Mouse (Mus musculus) embryonic facial prominence, embryonic 14.5 days (tissue): ENCODE measurements at regions not wholly inside any gene's neighbourhood (a gene's known extent, or its start where the extent isn't known, plus 50 kb on each side); places are given as distances from the start of the nearest gene placed in this dataset.

Source experiments
- ATAC-seq: fragments of 200-750 bp; cut with Nextera tagmentation; 2 replicates; pipeline ENCODE4 v1.8.0; 2017; ENCODE audit warnings: low read depth, moderate number of reproducible peaks, moderate TSS enrichment
- DNase-seq: peaks from one replicate; pipeline ENCODE4 v3.0.0-alpha.2; 2015; ENCODE audit warnings: low spot score
- H3K27ac ChIP-seq: fragments of 300-500 bp; sonication (generic); replicated peaks from 2 replicates; pipeline ENCODE4 v1.5.1; 2014; ENCODE audit warnings: low read depth, mild to moderate bottlenecking, low read length, moderate library complexity
- H3K27me3 ChIP-seq: fragments of 300-500 bp; sonication (generic); replicated peaks from 2 replicates; pipeline ENCODE4 v1.6.1; 2014; ENCODE audit warnings: low read length; ENCODE audit not compliant: control insufficient read depth, insufficient read depth
- H3K36me3 ChIP-seq: fragments of 300-500 bp; sonication (generic); 2 replicates; pipeline ENCODE4 v1.6.1; 2014; ENCODE audit warnings: low read length, mixed read lengths; ENCODE audit not compliant: control insufficient read depth, insufficient read depth
- H3K4me1 ChIP-seq: fragments of 300-500 bp; sonication (generic); 2 replicates; pipeline ENCODE4 v1.6.1; 2014; ENCODE audit warnings: antibody characterized with exemption, low read length; ENCODE audit not compliant: control insufficient read depth, insufficient read depth
- H3K4me2 ChIP-seq: fragments of 300-500 bp; sonication (generic); 2 replicates; pipeline ENCODE4 v1.6.1; 2014; ENCODE audit warnings: low read depth, mild to moderate bottlenecking, low read length, moderate library complexity, mixed read lengths
- H3K4me3 ChIP-seq: fragments of 300-500 bp; sonication (generic); 2 replicates; pipeline ENCODE4 v1.5.1; 2014; ENCODE audit warnings: low read depth, mild to moderate bottlenecking, low read length
- H3K9ac ChIP-seq: fragments of 300-500 bp; sonication (generic); 2 replicates; pipeline ENCODE4 v1.6.1; 2014; ENCODE audit warnings: low read depth, mild to moderate bottlenecking, low read length, moderate library complexity, mixed read lengths
- H3K9me3 ChIP-seq: fragments of 300-500 bp; sonication (generic); 2 replicates; pipeline ENCODE4 v1.6.1; 2016; ENCODE audit warnings: low read length; ENCODE audit not compliant: control insufficient read depth
- WGBS: fragments of 180-500 bp; shearing (Covaris S2); extraction: QIAGEN DNeasy Blood & Tissue Kit; methylation state at CpG from one replicate; pipeline ENCODE4 v1.1.7; 2014; 5-methylcytosine and 5-hydroxymethylcytosine counted together

- no peak overlapping the region for H3K4me2 ChIP-seq
- DNase-seq (no peak), ATAC-seq (no peak)
- no peak overlapping the region for H3K4me3 ChIP-seq
- H3K4me1 ChIP-seq, result no peaks in the 10 kb centered on the region
- no peaks in the 10 kb centered on the region for H3K9me3 ChIP-seq
- H3K27me3 ChIP-seq, result no peaks in the 10 kb centered on the region
- H3K36me3 ChIP-seq, result no peaks in the 10 kb centered on the region
- H3K9ac ChIP-seq, result no peak overlapping the region
- 79% methylated on average over 8 of the region's 8 CpGs for WGBS
- no peak overlapping the region for H3K27ac ChIP-seq
Observed at GRCm38 (mm10) chr14:45850588-45850987, 192.6 kb upstream of the Ddhd1 start.

- Histone ChIP-seq H3K9me3 (no peaks in the 10 kb centered on the region), H3K27me3 (peaks cover 5% of the 10 kb centered on the region), H3K4me3 (no peak overlapping the region), H3K9ac (no peak overlapping the region), H3K4me1 (no peaks in the 10 kb centered on the region), H3K36me3 (no peaks in the 10 kb centered on the region), H3K27ac (no peak overlapping the region), H3K4me2 (peak overlapping the region; percentile 23; the same call in 1 of the 2 replicates)
- no peak for ATAC-seq
- DNase-seq, result peak; percentile 67
- WGBS, result 11% methylated on average over 9 of the region's 9 CpGs
Observed at GRCm38 (mm10) chr14:45878428-45878827, 220.5 kb upstream of the Ddhd1 start.

GRCm38 (mm10) chr14:45920783-45921182, 262.8 kb upstream of the Ddhd1 start:
- Histone ChIP-seq H3K27me3 (no peaks in the 10 kb centered on the region), H3K4me2 (no peak overlapping the region), H3K4me3 (no peak overlapping the region), H3K36me3 (no peaks in the 10 kb centered on the region), H3K9ac (no peak overlapping the region), H3K4me1 (peaks cover 12% of the 10 kb centered on the region; the same call in 1 of the 2 replicates), H3K27ac (no peak overlapping the region), H3K9me3 (no peaks in the 10 kb centered on the region)
- 12% methylated on average over 6 of the region's 6 CpGs for WGBS
- DNase-seq, result peak; percentile 62
- ATAC-seq, result peak; percentile 33; the same call in 1 of the 2 replicates

- WGBS, result 46% methylated on average over 2 of the region's 2 CpGs
- no peaks in the 10 kb centered on the region for H3K36me3 ChIP-seq
- ATAC-seq (no peak), DNase-seq (no peak)
- no peaks in the 10 kb centered on the region for H3K9me3 ChIP-seq
- H3K4me3 ChIP-seq, result no peak overlapping the region
- H3K9ac ChIP-seq, result no peak overlapping the region
- no peaks in the 10 kb centered on the region for H3K27me3 ChIP-seq
- no peak overlapping the region for H3K4me2 ChIP-seq
- no peaks in the 10 kb centered on the region; the same call in 1 of the 2 replicates for H3K4me1 ChIP-seq
- H3K27ac ChIP-seq, result no peak overlapping the region
Observed at GRCm38 (mm10) chr14:45943581-45943980, 285.6 kb upstream of the Ddhd1 start.

- no peak for DNase-seq
- H3K27me3 ChIP-seq, result no peaks in the 10 kb centered on the region
- WGBS, result 68% methylated on average over 5 of the region's 5 CpGs
- ATAC-seq, result no peak
- H3K9ac ChIP-seq, result no peak overlapping the region
- no peak overlapping the region for H3K4me3 ChIP-seq
- H3K36me3 ChIP-seq, result no peaks in the 10 kb centered on the region
- no peaks in the 10 kb centered on the region for H3K9me3 ChIP-seq
- H3K4me2 ChIP-seq, result no peak overlapping the region
- no peak overlapping the region for H3K27ac ChIP-seq
- no peaks in the 10 kb centered on the region; the same call in 1 of the 2 replicates for H3K4me1 ChIP-seq
Observed at GRCm38 (mm10) chr14:45944101-45944500, 286.2 kb upstream of the Ddhd1 start.

GRCm38 (mm10) chr14:45944506-45944905, 286.6 kb upstream of the Ddhd1 start:
- Histone ChIP-seq H3K4me2 (no peak overlapping the region), H3K36me3 (no peaks in the 10 kb centered on the region), H3K27me3 (no peaks in the 10 kb centered on the region), H3K4me1 (no peaks in the 10 kb centered on the region; the same call in 1 of the 2 replicates), H3K9ac (no peak overlapping the region), H3K9me3 (no peaks in the 10 kb centered on the region), H3K27ac (no peak overlapping the region), H3K4me3 (no peak overlapping the region)
- ATAC-seq (no peak), DNase-seq (no peak)
- 27% methylated on average over 8 of the region's 8 CpGs for WGBS

GRCm38 (mm10) chr14:45956624-45957023, 298.7 kb upstream of the Ddhd1 start:
- no peak for ATAC-seq
- no peak overlapping the region for H3K9ac ChIP-seq
- H3K36me3 ChIP-seq, result no peaks in the 10 kb centered on the region
- no peak for DNase-seq
- no peak overlapping the region for H3K4me2 ChIP-seq
- H3K4me1 ChIP-seq, result no peaks in the 10 kb centered on the region
- H3K27ac ChIP-seq, result no peak overlapping the region
- 57% methylated on average over 8 of the region's 8 CpGs for WGBS
- H3K9me3 ChIP-seq, result no peaks in the 10 kb centered on the region
- H3K27me3 ChIP-seq, result no peaks in the 10 kb centered on the region
- no peak overlapping the region for H3K4me3 ChIP-seq

- Histone ChIP-seq H3K9ac (no peak overlapping the region), H3K4me2 (no peak overlapping the region), H3K27me3 (no peaks in the 10 kb centered on the region), H3K9me3 (no peaks in the 10 kb centered on the region), H3K4me1 (no peaks in the 10 kb centered on the region), H3K36me3 (no peaks in the 10 kb centered on the region), H3K4me3 (no peak overlapping the region), H3K27ac (no peak overlapping the region)
- DNase-seq (no peak), ATAC-seq (no peak)
- WGBS, result 91% methylated on average over 4 of the region's 4 CpGs
Observed at GRCm38 (mm10) chr14:45962474-45962873, 304.5 kb upstream of the Ddhd1 start.

- 49% methylated on average over 7 of the region's 7 CpGs for WGBS
- H3K4me3 ChIP-seq, result no peak overlapping the region
- no peaks in the 10 kb centered on the region for H3K4me1 ChIP-seq
- H3K9ac ChIP-seq, result no peak overlapping the region
- no peak overlapping the region for H3K4me2 ChIP-seq
- H3K27ac ChIP-seq, result no peak overlapping the region
- no peaks in the 10 kb centered on the region for H3K9me3 ChIP-seq
- no peaks in the 10 kb centered on the region for H3K27me3 ChIP-seq
- ATAC-seq (no peak), DNase-seq (no peak)
- no peaks in the 10 kb centered on the region for H3K36me3 ChIP-seq
Observed at GRCm38 (mm10) chr14:45964043-45964442, 306.1 kb upstream of the Ddhd1 start.
